Mouse (Mus musculus) heart, adult 2 months (tissue): ENCODE measurements at regions not wholly inside any gene's neighbourhood (a gene's known extent, or its start where the extent isn't known, plus 50 kb on each side); places are given as distances from the start of the nearest gene placed in this dataset.

Experiments
- CTCF ChIP-seq: fragments of 200-600 bp; IDR thresholded peaks from 2 replicates; pipeline ENCODE4 v1.8.1; 2022; ENCODE audit warnings: antibody characterized with exemption, mild to moderate bottlenecking, moderate library complexity
- EP300 ChIP-seq: fragments of 200-500 bp; IDR thresholded peaks from 2 replicates; pipeline ENCODE4 v1.6.1; 2011; ENCODE audit warnings: low read depth, low read length, control low read depth; ENCODE audit not compliant: insufficient read depth
- POLR2A ChIP-seq: fragments of 200-500 bp; IDR thresholded peaks from 2 replicates; pipeline ENCODE4 v1.6.1; 2011; ENCODE audit warnings: mild to moderate bottlenecking, low read depth, low read length, control low read depth; ENCODE audit not compliant: insufficient read depth

GRCm38 (mm10) chr15:13324439-13324838 lies 151.0 kb upstream of the Cdh6 start:
- TF ChIP-seq CTCF, result no peak
- no peak for TF ChIP-seq EP300
- TF ChIP-seq POLR2A, result no peak
